Mouse (Mus musculus) lung, postnatal 0 days (tissue): ENCODE measurements around the gene Fbxo5. TPM values are rescaled to one million over a fixed set of nuclear protein-coding genes. Genes with fewer than 3 reads are reported as not detected.
A peak's percentile ranks its signal among the peaks of the same experiment; 100 is the strongest.

Experiments
- ATAC-seq: fragments of 200-750 bp; cut with Nextera tagmentation; 2 replicates; pipeline ENCODE4 v1.8.0; 2017; ENCODE audit warnings: moderate library complexity
- DNase-seq: peaks from one replicate; pipeline ENCODE4 v3.0.0-alpha.2; 2016; ENCODE audit warnings: low spot score
- H3K27ac ChIP-seq: fragments of 300-500 bp; sonication (generic); 2 replicates; pipeline ENCODE4 v1.5.1; 2014; ENCODE audit warnings: antibody characterized with exemption, mild to moderate bottlenecking, low read length, mixed read lengths
- H3K27me3 ChIP-seq: fragments of 300-500 bp; sonication (generic); replicated peaks from 2 replicates; pipeline ENCODE4 v1.6.1; 2014; ENCODE audit warnings: low read length, mixed read lengths; ENCODE audit not compliant: insufficient read depth
- H3K36me3 ChIP-seq: fragments of 300-500 bp; sonication (generic); 2 replicates; pipeline ENCODE4 v1.6.1; 2014; ENCODE audit warnings: low read length, mixed read lengths; ENCODE audit not compliant: insufficient read depth
- H3K4me1 ChIP-seq: fragments of 300-500 bp; sonication (generic); 2 replicates; pipeline ENCODE4 v1.6.1; 2014; ENCODE audit warnings: antibody characterized with exemption, low read depth, low read length, mixed read lengths; ENCODE audit not compliant: insufficient read depth
- H3K4me2 ChIP-seq: fragments of 300-500 bp; sonication (generic); replicated peaks from 2 replicates; pipeline ENCODE4 v1.6.1; 2014; ENCODE audit warnings: low read depth, mild to moderate bottlenecking, low read length, moderate library complexity, mixed read lengths
- H3K4me3 ChIP-seq: fragments of 300-500 bp; sonication (generic); 2 replicates; pipeline ENCODE4 v1.5.1; 2014; ENCODE audit warnings: low read depth, low read length
- H3K9ac ChIP-seq: fragments of 300-500 bp; sonication (generic); replicated peaks from 2 replicates; pipeline ENCODE4 v1.6.1; 2014; ENCODE audit warnings: low read depth, mild to moderate bottlenecking
- H3K9me3 ChIP-seq: fragments of 300-500 bp; sonication (generic); 2 replicates; pipeline ENCODE4 v1.6.1; 2016; ENCODE audit warnings: low read length, mixed read lengths
- CTCF ChIP-seq: IDR thresholded peaks from 2 replicates; pipeline ENCODE4 v1.5.1; 2016; ENCODE audit warnings: antibody characterized with exemption, mild to moderate bottlenecking
- EP300 ChIP-seq: IDR thresholded peaks from 2 replicates; pipeline ENCODE4 v1.6.1; 2016; ENCODE audit warnings: antibody characterized with exemption, mild to moderate bottlenecking, control low read depth
- WGBS: fragments of 180-500 bp; shearing (Covaris S2); extraction: QIAGEN DNeasy Blood & Tissue Kit; methylation state at CpG from one replicate; pipeline ENCODE4 v1.1.7; 2014; 5-methylcytosine and 5-hydroxymethylcytosine counted together
- polyA plus RNA-seq: library from polyadenylated mRNA; unstranded; fragments of >200 nt; fragmentation: Nextera tagmentation; extraction: Ambion mirVana; gene quantifications from 2 replicates; pipeline ENCODE4 v1.2.1, GENCODE M21; 2015

The Fbxo5 gene
- polyA plus RNA-seq, 1 experiment from 2014 or later = 8.4 TPM

DNA sequence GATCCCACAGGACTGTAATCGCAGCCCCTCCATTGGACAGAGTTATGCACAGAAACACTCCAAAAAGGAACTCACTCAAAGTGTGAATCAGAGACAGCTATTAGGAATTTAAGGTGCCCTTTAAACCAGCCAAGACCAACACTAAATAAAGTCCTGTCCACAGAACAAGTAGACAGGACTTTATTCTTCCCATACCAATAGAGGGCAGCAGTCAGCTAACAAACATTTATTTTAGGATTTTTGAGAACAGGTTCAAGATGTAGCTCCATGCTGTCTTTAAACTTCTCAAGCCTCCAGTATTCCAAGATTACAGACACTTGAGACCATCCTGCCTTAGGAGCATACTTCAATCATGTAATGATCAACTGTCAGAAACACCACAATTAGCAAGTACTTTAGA lies 4.9 kb downstream of the Fbxo5 start:
- Histone ChIP-seq H3K4me3 (no peak overlapping the region), H3K27ac (no peak overlapping the region), H3K9ac (no peak overlapping the region), H3K4me2 (no peak overlapping the region), H3K36me3 (peaks cover 16% of the 10 kb centered on the region; the same call in 1 of the 2 replicates), H3K4me1 (peaks cover 13% of the 10 kb centered on the region; the same call in 1 of the 2 replicates), H3K27me3 (no peaks in the 10 kb centered on the region), H3K9me3 (no peaks in the 10 kb centered on the region)
- ATAC-seq (no peak), DNase-seq (peak; percentile 56)
- WGBS = 95% methylated on average over 1 of the region's 1 CpGs
- TF ChIP-seq CTCF (peak; percentile 68), EP300 (no peak)

DNA sequence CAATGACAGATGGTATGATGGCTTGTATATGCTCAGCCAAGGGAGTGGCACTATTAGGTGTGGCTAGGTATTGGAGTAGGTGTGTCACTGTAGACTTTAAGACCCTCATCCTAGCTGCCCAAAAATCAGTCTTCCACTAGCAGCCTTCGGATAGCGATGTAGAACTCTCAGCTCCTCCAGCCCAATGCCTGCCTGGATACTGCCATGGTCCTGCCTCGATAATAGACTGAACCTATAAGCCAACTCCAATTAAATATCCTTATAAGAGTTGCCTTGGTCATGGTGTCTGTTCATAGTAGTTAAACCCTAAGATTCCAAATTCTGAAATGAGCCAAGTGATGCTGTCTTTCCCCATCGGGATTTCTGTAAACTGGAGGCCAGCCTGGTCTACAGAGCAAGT lies 7.3 kb downstream of the Fbxo5 start:
- Histone ChIP-seq H3K4me2 (no peak overlapping the region), H3K4me1 (peaks cover 5% of the 10 kb centered on the region; the same call in 1 of the 2 replicates), H3K27me3 (no peaks in the 10 kb centered on the region), H3K27ac (no peak overlapping the region), H3K9ac (no peak overlapping the region), H3K9me3 (no peaks in the 10 kb centered on the region), H3K36me3 (peaks cover 16% of the 10 kb centered on the region; the same call in 1 of the 2 replicates), H3K4me3 (no peak overlapping the region)
- ATAC-seq (no peak), DNase-seq (no peak)
- TF ChIP-seq EP300 (no peak), CTCF (no peak)
- WGBS = 80% methylated on average over 4 of the region's 4 CpGs

- Histone ChIP-seq H3K4me1 (no peaks in the 10 kb centered on the region), H3K9me3 (no peaks in the 10 kb centered on the region), H3K4me2 (no peak overlapping the region), H3K27ac (no peak overlapping the region), H3K9ac (no peak overlapping the region), H3K4me3 (no peak overlapping the region), H3K36me3 (no peaks in the 10 kb centered on the region), H3K27me3 (no peaks in the 10 kb centered on the region)
- TF ChIP-seq CTCF (peak; percentile 77), EP300 (no peak)
- DNase-seq (peak; percentile 54), ATAC-seq (no peak)
- 14% methylated on average over 12 of the region's 12 CpGs for WGBS
These were observed 14.7 kb downstream of the Fbxo5 start for GRCm38 (mm10) chr10:5790657-5791056.

DNA sequence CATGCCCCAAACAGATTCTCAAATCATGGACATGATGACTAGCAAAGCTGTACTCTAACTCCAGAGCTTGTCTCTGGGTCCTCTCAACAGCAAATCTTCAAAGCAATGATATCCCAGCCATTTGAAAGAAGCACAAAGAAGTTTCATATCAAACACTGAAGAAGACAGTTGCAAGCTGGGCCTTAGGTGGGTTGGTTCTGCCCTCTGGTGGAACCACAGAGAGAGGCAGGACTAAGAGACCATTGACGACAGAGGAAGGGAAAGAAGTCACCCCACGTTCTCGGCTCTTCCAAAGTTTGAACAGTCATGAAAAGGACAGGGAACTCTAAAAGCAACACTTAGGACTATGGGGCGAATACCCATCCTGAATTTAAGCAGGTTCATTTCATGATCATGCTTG lies 18.5 kb downstream of the Fbxo5 start:
- Histone ChIP-seq H3K4me2 (no peak overlapping the region), H3K36me3 (no peaks in the 10 kb centered on the region), H3K27me3 (no peaks in the 10 kb centered on the region), H3K27ac (no peak overlapping the region), H3K4me1 (no peaks in the 10 kb centered on the region), H3K9ac (no peak overlapping the region), H3K9me3 (no peaks in the 10 kb centered on the region), H3K4me3 (no peak overlapping the region)
- DNase-seq = peak; percentile 32
- TF ChIP-seq CTCF (peak; percentile 83), EP300 (no peak)
- WGBS = 12% methylated on average over 4 of the region's 4 CpGs
- ATAC-seq = no peak

Other genes starting within 250 kb of the Fbxo5 start
- 23.7 and 27.3 TPM in 2 replicates for gene Myct1, start 211.8 kb downstream of the Fbxo5 start, polyA plus RNA-seq
- 0.18 and 0.27 TPM in 2 replicates for gene Vip, start 166.4 kb downstream of the Fbxo5 start, polyA plus RNA-seq
- 13.1 and 13.7 TPM in 2 replicates for gene Mtrf1l, start 18.3 kb upstream of the Fbxo5 start, polyA plus RNA-seq
- 0.63 and 1.6 TPM in 2 replicates for gene Rgs17, start 116.8 kb upstream of the Fbxo5 start, polyA plus RNA-seq